Mouse (Mus musculus): Measurements from ENCODE around the gene Polr1b. TPM values are rescaled to one million over a fixed set of nuclear protein-coding genes. Genes with fewer than 3 reads are reported as not detected.

Polr1b gene
- total and polyA plus RNA-seq, 2 experiments from 2014 or later: 7.6 to 13.6 TPM

GRCm38 (mm10) chr2:129090370-129090769 is 10.4 kb upstream of the Polr1b start:
- no peak for TF ChIP-seq CTCF (IDR thresholded peaks at IDR 0.05; ENCODE audit: low read depth)
- no peak for TF ChIP-seq EP300 (IDR thresholded peaks at IDR 0.05; ENCODE audit: low read depth)
- no peaks in the 10 kb centered on the region for H3K4me1 ChIP-seq (ENCODE audit: control insufficient read depth, insufficient read depth)
- 0 out of 2 replicates have a peak, but pooled peaks cover 3% of the 10 kb centered on the region for H3K9me3 ChIP-seq (replicated peaks; ENCODE audit: control insufficient read depth, low read length)
- H3K36me3 ChIP-seq (replicated peaks; ENCODE audit: control insufficient read depth, insufficient read depth, low read length): peaks cover 31% of the 10 kb centered on the region
- 30% methylated on average over 4 of the region's 4 CpGs for WGBS
- no peak overlapping the region for H3K27ac ChIP-seq (ENCODE audit: low read depth)
- no peaks in the 10 kb centered on the region for H3K27me3 ChIP-seq (ENCODE audit: control insufficient read depth, insufficient read depth, low read length)
- ATAC-seq (ENCODE audit: insufficient read depth, low read depth): no peak
- DNase-seq (ENCODE audit: low spot score): no peak
- H3K4me3 ChIP-seq (ENCODE audit: low read depth, low read length): no peak overlapping the region
- no peak overlapping the region for H3K4me2 ChIP-seq (ENCODE audit: low read depth, low read length)
- H3K9ac ChIP-seq (replicated peaks; ENCODE audit: low read depth, low read length): no peak overlapping the region

DNA sequence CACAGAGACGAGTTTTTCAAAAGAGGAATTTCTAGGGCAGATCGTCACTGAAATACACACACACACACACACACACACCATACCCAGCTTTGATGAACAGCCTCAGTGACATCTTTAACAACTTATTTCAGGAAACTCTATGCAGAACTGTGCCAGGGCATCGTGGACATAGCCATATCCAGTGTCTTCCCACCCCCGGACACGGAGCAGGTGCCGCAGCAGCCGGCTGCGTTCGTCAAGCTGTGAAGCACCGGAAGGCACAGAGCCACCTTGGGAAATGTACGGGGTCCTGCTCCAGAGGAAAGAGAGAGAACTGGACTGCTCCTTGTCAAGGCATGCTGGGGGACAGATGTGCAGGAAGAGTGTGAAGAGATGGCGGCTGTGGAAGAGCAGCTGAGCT is 8.0 kb upstream of the Polr1b start:
- WGBS: 89% methylated on average over 12 of the region's 12 CpGs

DNA sequence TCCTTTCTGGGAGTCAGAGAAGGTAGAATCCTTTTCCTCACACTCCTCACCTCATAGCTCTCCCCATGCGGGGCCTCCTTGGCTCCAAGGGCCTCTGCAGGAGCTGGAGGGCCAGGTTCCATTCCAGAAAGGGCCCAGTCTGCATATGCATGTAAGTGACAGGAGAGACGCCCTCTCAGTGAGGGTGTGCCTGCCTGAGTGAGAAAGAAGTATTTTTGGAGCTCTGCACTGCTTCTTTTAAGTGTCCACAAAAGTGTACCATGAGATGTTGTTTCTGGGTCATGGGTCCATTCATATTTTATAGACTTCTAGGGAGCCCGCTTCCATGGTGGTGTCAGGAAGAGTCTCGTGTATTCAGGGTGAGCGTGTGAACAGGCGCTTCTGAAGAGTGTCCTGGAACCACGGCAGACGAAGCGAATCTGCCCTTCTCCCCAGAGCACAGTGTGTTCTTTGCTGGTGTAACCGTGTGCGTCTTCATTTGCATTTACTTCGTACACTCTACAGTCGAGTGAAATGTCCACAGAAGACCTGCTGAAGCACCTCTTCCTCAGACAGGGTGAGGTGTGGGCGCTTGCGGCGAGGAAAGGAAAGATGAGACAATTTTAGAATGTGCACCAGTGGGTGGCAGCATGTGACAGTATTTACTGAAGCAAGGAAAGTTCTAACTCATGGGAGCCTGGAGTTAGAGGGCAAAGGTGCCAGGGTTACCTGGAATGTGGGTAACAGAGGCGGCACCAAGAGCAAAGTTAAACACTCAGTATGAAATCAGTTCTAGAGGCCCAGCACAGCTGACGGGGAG is 6.7 kb upstream of the Polr1b start:
- H3K4me2 ChIP-seq (ENCODE audit: low read depth, low read length): no peak overlapping the region
- TF ChIP-seq EP300 (IDR thresholded peaks at IDR 0.05; ENCODE audit: low read depth): no peak
- TF ChIP-seq CTCF (IDR thresholded peaks at IDR 0.05; ENCODE audit: low read depth): no peak
- WGBS: 85% methylated on average over 18 of the region's 18 CpGs
- H3K9ac ChIP-seq (replicated peaks; ENCODE audit: low read depth, low read length): no peak overlapping the region
- no peak overlapping the region for H3K4me3 ChIP-seq (ENCODE audit: low read depth, low read length)
- no peaks in the 10 kb centered on the region for H3K4me1 ChIP-seq (ENCODE audit: control insufficient read depth, insufficient read depth)
- no peaks in the 10 kb centered on the region for H3K9me3 ChIP-seq (replicated peaks; ENCODE audit: control insufficient read depth, low read length)
- no peak overlapping the region for H3K27ac ChIP-seq (ENCODE audit: low read depth)
- H3K27me3 ChIP-seq (ENCODE audit: control insufficient read depth, insufficient read depth, low read length): no peaks in the 10 kb centered on the region
- peaks cover 19% of the 10 kb centered on the region for H3K36me3 ChIP-seq (replicated peaks; ENCODE audit: control insufficient read depth, insufficient read depth, low read length)
- DNase-seq (ENCODE audit: low spot score): no peak
- no peak for ATAC-seq (ENCODE audit: insufficient read depth, low read depth)

More for the DNA sequence above, 8.0 kb upstream of the Polr1b start:
- no peaks in the 10 kb centered on the region for H3K4me1 ChIP-seq (ENCODE audit: control insufficient read depth, insufficient read depth)
- H3K4me2 ChIP-seq (ENCODE audit: low read depth, low read length): no peak overlapping the region
- ATAC-seq (ENCODE audit: insufficient read depth, low read depth) (no peak), DNase-seq (ENCODE audit: low spot score) (no peak)
- H3K9me3 ChIP-seq (replicated peaks; ENCODE audit: control insufficient read depth, low read length): no peaks in the 10 kb centered on the region
- H3K27me3 ChIP-seq (ENCODE audit: control insufficient read depth, insufficient read depth, low read length): no peaks in the 10 kb centered on the region
- no peak overlapping the region for H3K27ac ChIP-seq (ENCODE audit: low read depth)
- no peak overlapping the region for H3K9ac ChIP-seq (replicated peaks; ENCODE audit: low read depth, low read length)
- TF ChIP-seq EP300 (IDR thresholded peaks at IDR 0.05; ENCODE audit: low read depth) (no peak), CTCF (IDR thresholded peaks at IDR 0.05; ENCODE audit: low read depth) (no peak)
- no peak overlapping the region for H3K4me3 ChIP-seq (ENCODE audit: low read depth, low read length)
- peaks cover 24% of the 10 kb centered on the region for H3K36me3 ChIP-seq (replicated peaks; ENCODE audit: control insufficient read depth, insufficient read depth, low read length)

DNA sequence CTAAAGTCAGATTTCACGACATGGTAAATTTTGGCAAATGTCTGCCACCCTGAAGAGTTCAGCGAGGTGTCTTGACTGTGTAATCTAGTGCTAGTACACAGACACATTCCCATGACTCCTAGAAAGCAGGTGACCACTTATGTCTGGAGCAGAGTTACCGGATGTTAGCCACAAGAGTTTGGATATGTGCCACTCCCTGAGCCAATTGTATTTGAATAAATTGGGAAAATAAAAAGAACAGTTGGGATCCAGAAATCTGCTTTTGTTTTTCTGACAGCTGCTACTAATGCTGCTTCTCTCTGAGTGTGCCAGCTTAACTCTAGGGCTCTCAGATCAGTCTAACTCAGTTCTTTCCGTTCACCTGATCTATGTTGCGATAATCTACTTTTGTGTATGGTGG is 12.1 kb downstream of the Polr1b start:
- Histone ChIP-seq H3K27ac (ENCODE audit: low read depth) (no peak overlapping the region), H3K9me3 (replicated peaks; ENCODE audit: control insufficient read depth, low read length) (no peaks in the 10 kb centered on the region), H3K27me3 (ENCODE audit: control insufficient read depth, insufficient read depth, low read length) (no peaks in the 10 kb centered on the region), H3K9ac (replicated peaks; ENCODE audit: low read depth, low read length) (no peak overlapping the region), H3K4me1 (ENCODE audit: control insufficient read depth, insufficient read depth) (no peaks in the 10 kb centered on the region), H3K4me2 (ENCODE audit: low read depth, low read length) (no peak overlapping the region), H3K36me3 (replicated peaks; ENCODE audit: control insufficient read depth, insufficient read depth, low read length) (peaks cover 77% of the 10 kb centered on the region), H3K4me3 (ENCODE audit: low read depth, low read length) (no peak overlapping the region)
- 82% methylated on average over 5 of the region's 5 CpGs for WGBS
- ATAC-seq (ENCODE audit: insufficient read depth, low read depth) (no peak), DNase-seq (ENCODE audit: low spot score) (no peak)
- TF ChIP-seq EP300 (IDR thresholded peaks at IDR 0.05; ENCODE audit: low read depth) (no peak), CTCF (IDR thresholded peaks at IDR 0.05; ENCODE audit: low read depth) (no peak)

DNA sequence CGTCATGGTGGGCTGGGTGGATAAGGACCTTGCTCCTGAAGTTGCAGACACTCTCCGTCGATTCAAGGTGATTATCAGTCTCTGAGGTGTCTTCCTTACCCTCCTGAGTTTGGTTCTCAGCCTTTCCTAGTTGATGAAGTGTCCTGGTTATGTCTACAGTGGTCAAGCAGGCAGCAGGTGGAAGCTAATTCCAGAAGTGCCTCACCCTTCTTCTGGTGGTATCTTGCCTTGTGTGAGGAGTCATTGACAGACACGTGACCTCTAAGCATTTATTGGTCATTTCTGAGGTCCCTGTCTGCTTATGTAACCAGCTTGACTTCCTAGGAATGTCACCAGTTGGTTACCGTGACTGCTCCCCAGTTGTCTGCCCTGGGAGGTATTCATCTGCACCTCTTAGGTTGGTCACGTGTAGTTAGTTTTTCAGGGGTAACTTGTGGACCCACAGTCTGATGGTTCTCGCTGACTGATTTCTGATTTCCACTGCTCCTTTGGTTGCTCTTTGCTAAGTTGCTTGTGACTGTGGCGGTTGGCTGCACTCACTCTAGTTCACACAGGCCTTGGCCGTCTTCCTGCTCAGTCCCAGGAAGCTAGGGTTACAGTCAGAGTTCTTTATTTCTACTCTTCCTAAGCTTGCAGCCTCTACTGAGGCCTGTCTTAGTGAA is 15.0 kb downstream of the Polr1b start:
- TF ChIP-seq CTCF (IDR thresholded peaks at IDR 0.05; ENCODE audit: low read depth): no peak
- TF ChIP-seq EP300 (IDR thresholded peaks at IDR 0.05; ENCODE audit: low read depth): no peak
- DNase-seq (ENCODE audit: low spot score): no peak

More for the DNA sequence above, 15.0 kb downstream of the Polr1b start:
- Histone ChIP-seq H3K9me3 (replicated peaks; ENCODE audit: control insufficient read depth, low read length) (no peaks in the 10 kb centered on the region), H3K27ac (ENCODE audit: low read depth) (no peak overlapping the region), H3K36me3 (replicated peaks; ENCODE audit: control insufficient read depth, insufficient read depth, low read length) (peaks cover 83% of the 10 kb centered on the region), H3K4me3 (ENCODE audit: low read depth, low read length) (no peak overlapping the region), H3K4me2 (ENCODE audit: low read depth, low read length) (no peak overlapping the region), H3K27me3 (ENCODE audit: control insufficient read depth, insufficient read depth, low read length) (no peaks in the 10 kb centered on the region), H3K4me1 (ENCODE audit: control insufficient read depth, insufficient read depth) (no peaks in the 10 kb centered on the region), H3K9ac (replicated peaks; ENCODE audit: low read depth, low read length) (no peak overlapping the region)
- no peak for ATAC-seq (ENCODE audit: insufficient read depth, low read depth)
- WGBS: 87% methylated on average over 9 of the region's 9 CpGs

Measured in heart, postnatal 0 days (tissue).